Mouse (Mus musculus) lung, embryonic 16.5 days (tissue): ENCODE data around the gene Ankrd50. TPM values are rescaled to one million over a fixed set of nuclear protein-coding genes. Genes with fewer than 3 reads are reported as not detected.
A peak's percentile ranks its signal among the peaks of the same experiment; 100 is the strongest.

Experiments
- ATAC-seq: fragments of 200-750 bp; cut with Nextera tagmentation; 2 replicates; pipeline ENCODE4 v1.8.0; 2017; ENCODE audit warnings: low read depth, mild to moderate bottlenecking, moderate library complexity
- H3K27ac ChIP-seq: fragments of 300-500 bp; sonication (generic); 2 replicates; pipeline ENCODE4 v1.5.1; 2014; ENCODE audit warnings: mild to moderate bottlenecking, control low read depth, low read length
- H3K27me3 ChIP-seq: fragments of 300-500 bp; sonication (generic); 2 replicates; pipeline ENCODE4 v1.6.1; 2014; ENCODE audit warnings: low read depth, low read length, mixed read lengths; ENCODE audit not compliant: control insufficient read depth, insufficient read depth
- H3K36me3 ChIP-seq: fragments of 300-500 bp; sonication (generic); 2 replicates; pipeline ENCODE4 v1.6.1; 2014; ENCODE audit warnings: low read length; ENCODE audit not compliant: control insufficient read depth, insufficient read depth
- H3K4me1 ChIP-seq: fragments of 300-500 bp; sonication (generic); replicated peaks from 2 replicates; pipeline ENCODE4 v1.6.1; 2014; ENCODE audit warnings: low read length, mixed read lengths; ENCODE audit not compliant: control insufficient read depth, insufficient read depth
- H3K4me2 ChIP-seq: fragments of 300-500 bp; sonication (generic); 2 replicates; pipeline ENCODE4 v1.6.1; 2014; ENCODE audit warnings: low read depth, low read length, control low read depth
- H3K4me3 ChIP-seq: fragments of 300-500 bp; sonication (generic); 2 replicates; pipeline ENCODE4 v1.5.1; 2014; ENCODE audit warnings: mild to moderate bottlenecking, low read length, control low read depth
- H3K9ac ChIP-seq: fragments of 300-500 bp; sonication (generic); 2 replicates; pipeline ENCODE4 v1.6.1; 2014; ENCODE audit warnings: low read length, control low read depth
- H3K9me3 ChIP-seq: fragments of 300-500 bp; sonication (generic); 2 replicates; pipeline ENCODE4 v1.6.1; 2016; ENCODE audit warnings: low read length; ENCODE audit not compliant: control insufficient read depth
- WGBS: fragments of 180-500 bp; shearing (Covaris S2); extraction: QIAGEN DNeasy Blood & Tissue Kit; methylation state at CpG from one replicate; pipeline ENCODE4 v1.1.7; 2014; 5-methylcytosine and 5-hydroxymethylcytosine counted together
- polyA plus RNA-seq: library from polyadenylated mRNA; unstranded; fragments of >200 nt; fragmentation: Nextera tagmentation; extraction: Ambion mirVana; gene quantifications from 2 replicates; pipeline ENCODE4 v1.2.1, GENCODE M21; 2015

Gene Ankrd50
- polyA plus RNA-seq, 1 experiment from 2014 or later = 17.1 TPM

DNA sequence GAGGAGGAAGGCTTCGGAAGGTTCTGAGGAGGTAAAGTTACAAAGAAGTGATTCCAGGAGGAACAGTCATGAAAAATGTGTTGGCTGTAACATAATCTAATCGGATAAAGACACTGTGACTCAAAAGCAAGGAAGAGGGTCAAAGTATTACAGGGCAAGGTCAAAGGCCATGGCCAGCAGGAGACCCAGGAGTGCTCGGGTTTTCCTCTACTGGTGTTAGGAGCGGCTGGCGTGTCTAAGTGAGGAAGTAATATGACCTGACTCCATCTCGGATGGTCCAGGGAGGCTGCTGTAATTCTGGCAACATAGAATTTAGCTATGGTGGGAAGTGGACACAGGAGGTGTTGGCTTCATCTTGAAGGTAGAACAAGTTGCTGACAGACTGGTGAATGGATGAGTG lies 9.1 kb downstream of the Ankrd50 start:
- Histone ChIP-seq H3K4me1 (peaks cover 10% of the 10 kb centered on the region), H3K36me3 (peaks cover 9% of the 10 kb centered on the region; the same call in 1 of the 2 replicates)
- no peak for ATAC-seq

DNA sequence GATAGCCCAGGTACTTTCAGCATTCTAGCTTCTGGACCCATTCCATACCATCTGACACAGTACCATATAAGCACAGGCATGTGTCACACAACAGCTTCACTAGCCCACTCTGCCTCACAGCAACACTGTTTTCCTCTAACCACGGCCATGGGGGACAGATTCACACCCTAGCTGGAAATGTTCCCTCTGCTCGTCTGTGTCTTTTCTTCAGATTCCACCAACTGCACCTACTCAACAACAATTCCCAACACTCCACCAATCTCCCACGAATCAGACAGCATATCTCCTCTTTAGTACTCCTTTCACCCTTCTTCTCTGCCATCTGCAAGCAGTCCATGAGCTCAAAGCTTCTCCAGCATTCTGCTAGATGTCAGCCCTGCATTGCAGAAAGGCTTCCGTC lies 11.5 kb downstream of the Ankrd50 start:
- H3K4me1 ChIP-seq = peaks cover 5% of the 10 kb centered on the region
- no peak overlapping the region for H3K4me2 ChIP-seq
- no peak overlapping the region for H3K4me3 ChIP-seq
- WGBS = 79% methylated on average over 4 of the region's 4 CpGs
- no peaks in the 10 kb centered on the region for H3K9me3 ChIP-seq
- H3K27me3 ChIP-seq = no peaks in the 10 kb centered on the region
- ATAC-seq = no peak
- H3K9ac ChIP-seq = no peak overlapping the region
- H3K36me3 ChIP-seq = 0 out of 2 replicates have a peak, but pooled peaks cover 5% of the 10 kb centered on the region
- H3K27ac ChIP-seq = no peak overlapping the region

More for the DNA sequence above, 9.1 kb downstream of the Ankrd50 start:
- H3K9me3 ChIP-seq = no peaks in the 10 kb centered on the region
- no peak overlapping the region for H3K27ac ChIP-seq
- H3K9ac ChIP-seq = no peak overlapping the region
- H3K4me2 ChIP-seq = no peak overlapping the region
- 66% methylated on average over 6 of the region's 6 CpGs for WGBS
- H3K4me3 ChIP-seq = no peak overlapping the region
- no peaks in the 10 kb centered on the region for H3K27me3 ChIP-seq

GRCm38 (mm10) chr3:38471516-38471915 lies 13.1 kb downstream of the Ankrd50 start:
- Histone ChIP-seq H3K4me3 (no peak overlapping the region), H3K4me2 (no peak overlapping the region), H3K27me3 (no peaks in the 10 kb centered on the region), H3K27ac (no peak overlapping the region), H3K9me3 (no peaks in the 10 kb centered on the region), H3K9ac (no peak overlapping the region), H3K36me3 (0 out of 2 replicates have a peak, but pooled peaks cover 2% of the 10 kb centered on the region), H3K4me1 (peaks cover 5% of the 10 kb centered on the region)
- no peak for ATAC-seq

GRCm38 (mm10) chr3:38468131-38468530 lies 16.5 kb downstream of the Ankrd50 start:
- WGBS = 72% methylated on average over 8 of the region's 8 CpGs
- no peak for ATAC-seq

DNA sequence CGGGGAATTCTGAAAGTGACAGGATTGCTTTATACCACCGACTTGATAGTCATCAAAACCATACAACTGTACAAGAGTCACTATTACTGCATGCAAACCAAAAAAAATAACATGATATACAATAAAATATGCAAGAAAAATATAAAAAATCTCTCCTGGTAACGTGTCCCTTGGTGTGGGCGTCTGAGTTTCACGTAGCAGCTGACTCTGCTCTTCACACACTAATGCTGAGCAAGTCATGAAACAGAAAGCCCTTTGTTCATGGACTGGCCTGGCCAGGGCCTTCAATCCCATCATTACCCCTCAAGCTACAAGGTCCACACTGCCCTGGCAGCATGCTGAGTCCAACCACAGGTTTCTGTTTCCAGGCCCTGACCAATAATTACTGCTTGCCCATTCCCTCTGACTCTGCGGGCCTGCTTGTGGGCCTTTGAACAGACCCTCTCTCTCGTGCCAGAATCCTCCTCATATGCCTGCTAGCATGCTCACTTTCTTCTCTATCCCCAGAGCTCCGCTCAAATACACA lies 17.7 kb downstream of the Ankrd50 start:
- Histone ChIP-seq H3K4me2 (no peak overlapping the region), H3K27ac (no peak overlapping the region), H3K9ac (no peak overlapping the region), H3K27me3 (no peaks in the 10 kb centered on the region), H3K9me3 (no peaks in the 10 kb centered on the region), H3K4me3 (no peak overlapping the region), H3K36me3 (peaks cover 10% of the 10 kb centered on the region), H3K4me1 (peaks cover 5% of the 10 kb centered on the region)
- WGBS = 81% methylated on average over 8 of the region's 8 CpGs
- ATAC-seq = peak; percentile 41; the same call in 1 of the 2 replicates

More at GRCm38 (mm10) chr3:38468131-38468530, 16.5 kb downstream of the Ankrd50 start:
- Histone ChIP-seq H3K9ac (no peak overlapping the region), H3K4me2 (no peak overlapping the region), H3K36me3 (0 out of 2 replicates have a peak, but pooled peaks cover 3% of the 10 kb centered on the region), H3K9me3 (no peaks in the 10 kb centered on the region), H3K27ac (no peak overlapping the region), H3K4me1 (peaks cover 5% of the 10 kb centered on the region), H3K27me3 (no peaks in the 10 kb centered on the region), H3K4me3 (no peak overlapping the region)

DNA sequence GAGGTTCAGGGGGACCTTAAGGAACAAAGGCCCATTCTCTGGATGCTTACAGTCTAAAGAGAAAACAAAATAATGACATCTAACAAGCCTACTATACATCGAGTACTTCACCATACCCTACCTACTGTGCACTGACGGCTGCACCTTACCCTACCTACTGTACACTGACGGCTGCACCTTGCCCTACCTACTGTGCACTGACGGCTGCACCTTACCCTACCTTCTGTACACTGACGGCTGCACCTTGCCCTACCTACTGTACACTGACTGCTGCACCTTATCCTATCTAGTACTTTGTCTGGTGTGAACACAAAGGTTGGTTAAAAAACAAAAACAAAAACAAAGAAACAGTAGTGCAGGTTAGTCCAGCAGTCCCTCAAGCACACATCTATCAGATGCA lies 18.5 kb downstream of the Ankrd50 start:
- Histone ChIP-seq H3K4me3 (no peak overlapping the region), H3K27ac (no peak overlapping the region), H3K4me1 (no peaks in the 10 kb centered on the region; the same call in 1 of the 2 replicates), H3K36me3 (peaks cover 16% of the 10 kb centered on the region), H3K9ac (no peak overlapping the region), H3K9me3 (no peaks in the 10 kb centered on the region), H3K4me2 (no peak overlapping the region), H3K27me3 (no peaks in the 10 kb centered on the region)
- ATAC-seq = no peak
- WGBS = 93% methylated on average over 5 of the region's 5 CpGs

DNA sequence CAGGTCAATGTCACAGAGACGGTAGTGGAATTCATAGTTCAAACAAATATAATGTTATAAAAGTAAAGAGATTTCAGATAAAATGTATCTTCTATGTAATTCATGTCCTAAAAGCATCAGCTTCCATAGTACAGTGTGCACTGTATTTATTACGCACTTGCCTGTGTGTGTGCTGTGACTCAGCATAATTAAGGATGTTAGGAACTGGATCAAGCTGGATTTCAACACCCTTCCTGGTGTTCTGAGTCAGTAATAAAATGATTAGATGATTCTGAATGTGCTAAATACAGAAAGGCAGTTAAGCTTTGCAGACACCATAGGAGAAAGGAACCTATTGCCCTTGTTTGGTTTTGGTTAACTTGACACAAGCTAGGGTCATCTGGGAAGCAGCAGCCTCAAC lies 21.5 kb downstream of the Ankrd50 start:
- WGBS = 86% methylated on average over 2 of the region's 2 CpGs
- Histone ChIP-seq H3K9ac (no peak overlapping the region), H3K4me2 (no peak overlapping the region), H3K27ac (no peak overlapping the region), H3K4me3 (no peak overlapping the region), H3K4me1 (no peaks in the 10 kb centered on the region), H3K27me3 (no peaks in the 10 kb centered on the region), H3K9me3 (no peaks in the 10 kb centered on the region), H3K36me3 (peaks cover 30% of the 10 kb centered on the region)
- no peak for ATAC-seq

DNA sequence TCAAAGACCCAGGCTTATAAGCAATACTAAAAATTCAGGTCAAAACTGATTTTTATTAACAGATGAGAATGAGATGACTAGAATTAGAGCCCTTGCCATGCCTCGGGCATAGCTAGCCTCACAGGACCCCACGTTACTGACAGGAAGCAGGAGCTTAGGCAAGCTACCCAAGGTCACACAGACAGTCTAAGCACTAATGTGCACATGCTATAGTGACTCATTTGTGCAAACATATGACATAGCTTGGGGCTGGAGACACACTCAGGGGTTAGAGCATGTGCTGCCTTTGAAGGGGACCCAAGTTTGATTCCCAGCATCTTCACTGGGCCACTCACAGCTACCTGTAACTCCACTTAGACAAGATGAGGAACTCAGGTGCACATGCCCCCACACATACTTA lies 22.9 kb downstream of the Ankrd50 start:
- no peak overlapping the region for H3K4me3 ChIP-seq
- 53% methylated on average over 2 of the region's 2 CpGs for WGBS
- no peak overlapping the region for H3K4me2 ChIP-seq
- no peak for ATAC-seq
- H3K9me3 ChIP-seq = no peaks in the 10 kb centered on the region
- H3K27me3 ChIP-seq = no peaks in the 10 kb centered on the region
- no peak overlapping the region for H3K9ac ChIP-seq
- no peak overlapping the region for H3K27ac ChIP-seq
- H3K4me1 ChIP-seq = no peaks in the 10 kb centered on the region
- peaks cover 39% of the 10 kb centered on the region for H3K36me3 ChIP-seq

GRCm38 (mm10) chr3:38460250-38460624 lies 24.4 kb downstream of the Ankrd50 start:
- Histone ChIP-seq H3K9ac (no peak overlapping the region), H3K4me2 (no peak overlapping the region), H3K4me3 (no peak overlapping the region), H3K27me3 (no peaks in the 10 kb centered on the region), H3K4me1 (no peaks in the 10 kb centered on the region), H3K27ac (no peak overlapping the region), H3K9me3 (no peaks in the 10 kb centered on the region), H3K36me3 (peaks cover 54% of the 10 kb centered on the region)
- WGBS = 84% methylated on average over 4 of the region's 4 CpGs
- no peak for ATAC-seq
